Mouse (Mus musculus): ENCODE data around the gene Fhl2. TPM values are rescaled to one million over a fixed set of nuclear protein-coding genes. Genes with fewer than 3 reads are reported as not detected.
"Not testable (repeated sequence)": the region's sequence is repeated elsewhere in the genome, so short reads cannot be mapped to it uniquely, and the experiment has no call there.

Fhl2 gene
- polyA plus RNA-seq, 1 experiment from 2014 or later, result 126 TPM

GRCm38 (mm10) chr1:43199867-43200240 lies 3.1 kb upstream of the Fhl2 start:
- H3K9me3 ChIP-seq (ENCODE audit: control insufficient read depth, low read length), result no peaks in the 10 kb centered on the region
- H3K36me3 ChIP-seq (ENCODE audit: control insufficient read depth, insufficient read depth, low read length), result no peaks in the 10 kb centered on the region
- no peak overlapping the region for H3K9ac ChIP-seq (ENCODE audit: low read length)
- no peak for ATAC-seq (ENCODE audit: low FRiP score, low TSS enrichment)
- no peak for TF ChIP-seq EP300 (optimal IDR thresholded peaks at IDR 0.05)
- TF ChIP-seq CTCF (IDR thresholded peaks at IDR 0.05; ENCODE audit: low read depth), result no peak
- no peak overlapping the region for H3K27ac ChIP-seq (replicated peaks)
- WGBS, result 75% methylated on average over 3 of the region's 3 CpGs
- no peaks in the 10 kb centered on the region; the same call in none of the 2 replicates for H3K4me1 ChIP-seq (replicated peaks; ENCODE audit: control insufficient read depth, insufficient read depth)
- H3K4me3 ChIP-seq (ENCODE audit: low read depth, low read length), result no peak overlapping the region
- no peak overlapping the region for H3K4me2 ChIP-seq (replicated peaks; ENCODE audit: low read depth)
- H3K27me3 ChIP-seq (ENCODE audit: control insufficient read depth, insufficient read depth, low read length), result no peaks in the 10 kb centered on the region
- DNase-seq (ENCODE audit: low spot score), result no peak

- Histone ChIP-seq H3K4me3 (ENCODE audit: low read depth, low read length) (no peak overlapping the region), H3K9me3 (ENCODE audit: control insufficient read depth, low read length) (no peaks in the 10 kb centered on the region), H3K9ac (ENCODE audit: low read length) (no peak overlapping the region), H3K36me3 (ENCODE audit: control insufficient read depth, insufficient read depth, low read length) (no peaks in the 10 kb centered on the region), H3K27ac (replicated peaks) (no peak overlapping the region), H3K4me2 (replicated peaks; ENCODE audit: low read depth) (no peak overlapping the region), H3K27me3 (ENCODE audit: control insufficient read depth, insufficient read depth, low read length) (no peaks in the 10 kb centered on the region), H3K4me1 (replicated peaks; ENCODE audit: control insufficient read depth, insufficient read depth) (no peaks in the 10 kb centered on the region; the same call in none of the 2 replicates)
- no peak for DNase-seq (ENCODE audit: low spot score)
- TF ChIP-seq EP300 (optimal IDR thresholded peaks at IDR 0.05) (no peak), CTCF (IDR thresholded peaks at IDR 0.05; ENCODE audit: low read depth) (no peak)
- ATAC-seq (ENCODE audit: low FRiP score, low TSS enrichment), result no peak
- WGBS, result 75% methylated on average over 3 of the region's 3 CpGs
Measured at GRCm38 (mm10) chr1:43199210-43199866, 2.6 kb upstream of the Fhl2 start.

- ATAC-seq (ENCODE audit: low FRiP score, low TSS enrichment), result no peak
- TF ChIP-seq EP300 (optimal IDR thresholded peaks at IDR 0.05) (no peak), CTCF (IDR thresholded peaks at IDR 0.05; ENCODE audit: low read depth) (no peak)
- no peak overlapping the region for H3K9ac ChIP-seq (ENCODE audit: low read length)
- H3K36me3 ChIP-seq (ENCODE audit: control insufficient read depth, insufficient read depth, low read length), result no peaks in the 10 kb centered on the region
- no peaks in the 10 kb centered on the region for H3K9me3 ChIP-seq (ENCODE audit: control insufficient read depth, low read length)
- DNase-seq (ENCODE audit: low spot score), result no peak
- no peaks in the 10 kb centered on the region for H3K27me3 ChIP-seq (ENCODE audit: control insufficient read depth, insufficient read depth, low read length)
- no peak overlapping the region for H3K27ac ChIP-seq (replicated peaks)
- 22% methylated on average over 1 of the region's 1 CpGs for WGBS
- H3K4me2 ChIP-seq (replicated peaks; ENCODE audit: low read depth), result no peak overlapping the region
- H3K4me3 ChIP-seq (ENCODE audit: low read depth, low read length), result no peak overlapping the region
- no peaks in the 10 kb centered on the region; the same call in 1 of the 2 replicates for H3K4me1 ChIP-seq (replicated peaks; ENCODE audit: control insufficient read depth, insufficient read depth)
Measured at GRCm38 (mm10) chr1:43196059-43196458, 725 bp downstream of the Fhl2 start.

GRCm38 (mm10) chr1:43193423-43193822 lies 3.4 kb downstream of the Fhl2 start:
- no peak for TF ChIP-seq CTCF (IDR thresholded peaks at IDR 0.05; ENCODE audit: low read depth)
- no peak for TF ChIP-seq EP300 (optimal IDR thresholded peaks at IDR 0.05)
- Histone ChIP-seq H3K9me3 (ENCODE audit: control insufficient read depth, low read length) (no peaks in the 10 kb centered on the region), H3K4me3 (ENCODE audit: low read depth, low read length) (no peak overlapping the region), H3K27me3 (ENCODE audit: control insufficient read depth, insufficient read depth, low read length) (no peaks in the 10 kb centered on the region), H3K9ac (ENCODE audit: low read length) (no peak overlapping the region), H3K4me1 (replicated peaks; ENCODE audit: control insufficient read depth, insufficient read depth) (no peaks in the 10 kb centered on the region; the same call in 1 of the 2 replicates), H3K36me3 (ENCODE audit: control insufficient read depth, insufficient read depth, low read length) (no peaks in the 10 kb centered on the region), H3K4me2 (replicated peaks; ENCODE audit: low read depth) (no peak overlapping the region), H3K27ac (replicated peaks) (no peak overlapping the region)
- DNase-seq (ENCODE audit: low spot score) (no peak), ATAC-seq (ENCODE audit: low FRiP score, low TSS enrichment) (no peak)
- WGBS, result 97% methylated on average over 6 of the region's 6 CpGs

GRCm38 (mm10) chr1:43192471-43192870 lies 4.3 kb downstream of the Fhl2 start:
- 78% methylated on average over 10 of the region's 10 CpGs for WGBS
- DNase-seq (ENCODE audit: low spot score), result no peak

GRCm38 (mm10) chr1:43191078-43191477 lies 5.7 kb downstream of the Fhl2 start:
- TF ChIP-seq EP300 (optimal IDR thresholded peaks at IDR 0.05) (no peak), CTCF (IDR thresholded peaks at IDR 0.05; ENCODE audit: low read depth) (no peak)
- no peak overlapping the region for H3K9ac ChIP-seq (ENCODE audit: low read length)
- ATAC-seq (ENCODE audit: low FRiP score, low TSS enrichment) (no peak), DNase-seq (ENCODE audit: low spot score) (no peak)
- no peaks in the 10 kb centered on the region for H3K27me3 ChIP-seq (ENCODE audit: control insufficient read depth, insufficient read depth, low read length)
- H3K4me3 ChIP-seq (ENCODE audit: low read depth, low read length), result no peak overlapping the region
- no peak overlapping the region for H3K4me2 ChIP-seq (replicated peaks; ENCODE audit: low read depth)
- WGBS, result 82% methylated on average over 8 of the region's 8 CpGs
- H3K9me3 ChIP-seq (ENCODE audit: control insufficient read depth, low read length), result no peaks in the 10 kb centered on the region
- H3K27ac ChIP-seq (replicated peaks), result no peak overlapping the region
- H3K4me1 ChIP-seq (replicated peaks; ENCODE audit: control insufficient read depth, insufficient read depth), result no peaks in the 10 kb centered on the region
- no peaks in the 10 kb centered on the region for H3K36me3 ChIP-seq (ENCODE audit: control insufficient read depth, insufficient read depth, low read length)

More at GRCm38 (mm10) chr1:43192471-43192870, 4.3 kb downstream of the Fhl2 start:
- Histone ChIP-seq H3K4me2 (replicated peaks; ENCODE audit: low read depth) (no peak overlapping the region), H3K9me3 (ENCODE audit: control insufficient read depth, low read length) (no peaks in the 10 kb centered on the region), H3K9ac (ENCODE audit: low read length) (no peak overlapping the region), H3K4me1 (replicated peaks; ENCODE audit: control insufficient read depth, insufficient read depth) (no peaks in the 10 kb centered on the region; the same call in 1 of the 2 replicates), H3K4me3 (ENCODE audit: low read depth, low read length) (no peak overlapping the region), H3K36me3 (ENCODE audit: control insufficient read depth, insufficient read depth, low read length) (no peaks in the 10 kb centered on the region), H3K27me3 (ENCODE audit: control insufficient read depth, insufficient read depth, low read length) (no peaks in the 10 kb centered on the region), H3K27ac (replicated peaks) (no peak overlapping the region)
- TF ChIP-seq EP300 (optimal IDR thresholded peaks at IDR 0.05), result no peak
- TF ChIP-seq CTCF (IDR thresholded peaks at IDR 0.05; ENCODE audit: low read depth), result no peak
- ATAC-seq (ENCODE audit: low FRiP score, low TSS enrichment), result no peak

GRCm38 (mm10) chr1:43188893-43189292 lies 7.9 kb downstream of the Fhl2 start:
- not testable (repeated sequence) for H3K9ac ChIP-seq (ENCODE audit: low read length); ATAC-seq (ENCODE audit: low FRiP score, low TSS enrichment); H3K36me3 ChIP-seq (ENCODE audit: control insufficient read depth, insufficient read depth, low read length); H3K9me3 ChIP-seq (ENCODE audit: control insufficient read depth, low read length); H3K27ac ChIP-seq (replicated peaks); H3K4me2 ChIP-seq (replicated peaks; ENCODE audit: low read depth); H3K4me3 ChIP-seq (ENCODE audit: low read depth, low read length); H3K27me3 ChIP-seq (ENCODE audit: control insufficient read depth, insufficient read depth, low read length); H3K4me1 ChIP-seq (replicated peaks; ENCODE audit: control insufficient read depth, insufficient read depth); DNase-seq (ENCODE audit: low spot score)
- WGBS, result 91% methylated on average over 8 of the region's 16 CpGs
